Mouse (Mus musculus): ENCODE data around the gene Trim63.

GRCm38 (mm10) chr4:134268102-134268655, 46.7 kb upstream of the Trim63 start:
- TF ChIP-seq CTCF (IDR thresholded peaks at IDR 0.05; ENCODE audit: borderline replicate concordance, extremely low read depth, insufficient read depth, insufficient read length): no peak
- no peak for TF ChIP-seq POLR2A (IDR thresholded peaks at IDR 0.05; ENCODE audit: borderline replicate concordance, extremely low read depth, insufficient read depth, insufficient read length, poor library complexity, severe bottlenecking)
